Mouse (Mus musculus): ENCODE results near the gene Pparg. TPM values are rescaled to one million over a fixed set of nuclear protein-coding genes. Genes with fewer than 3 reads are reported as not detected.

Gene Pparg
- polyA plus RNA-seq, 1 experiment from 2014 or later: 3.6 TPM

DNA sequence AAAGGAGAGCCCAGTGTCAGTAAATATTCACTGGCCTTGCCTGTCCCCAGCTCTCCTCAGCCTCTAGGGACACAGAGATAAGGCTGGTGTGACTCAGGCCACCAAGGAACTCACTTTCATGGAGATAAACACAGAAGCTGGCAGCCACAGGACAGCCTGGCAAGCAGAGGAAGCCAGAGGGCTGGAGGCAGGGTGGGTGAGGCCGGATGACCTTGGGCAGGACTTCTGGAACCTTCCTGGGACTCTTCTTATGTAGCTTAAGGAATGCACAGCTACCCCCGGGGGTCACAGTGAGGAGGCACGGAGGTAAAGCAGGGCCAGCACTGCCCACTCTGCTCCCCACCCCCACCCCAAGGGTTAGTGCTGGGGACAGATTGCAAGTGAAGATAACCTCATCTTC is 140.4 kb downstream of the Pparg start:
- Histone ChIP-seq H3K36me3 (no peaks in the 10 kb centered on the region), H3K9ac (no peak overlapping the region), H3K9me3 (no peaks in the 10 kb centered on the region), H3K4me3 (no peak overlapping the region), H3K4me2 (no peak overlapping the region), H3K4me1 (peaks cover 12% of the 10 kb centered on the region), H3K27ac (no peak overlapping the region), H3K27me3 (no peaks in the 10 kb centered on the region)
- no peak for ATAC-seq (ENCODE audit: insufficient number of reproducible peaks, low FRiP score, low TSS enrichment, low read depth)
- 53% methylated on average over 3 of the region's 3 CpGs for WGBS

DNA sequence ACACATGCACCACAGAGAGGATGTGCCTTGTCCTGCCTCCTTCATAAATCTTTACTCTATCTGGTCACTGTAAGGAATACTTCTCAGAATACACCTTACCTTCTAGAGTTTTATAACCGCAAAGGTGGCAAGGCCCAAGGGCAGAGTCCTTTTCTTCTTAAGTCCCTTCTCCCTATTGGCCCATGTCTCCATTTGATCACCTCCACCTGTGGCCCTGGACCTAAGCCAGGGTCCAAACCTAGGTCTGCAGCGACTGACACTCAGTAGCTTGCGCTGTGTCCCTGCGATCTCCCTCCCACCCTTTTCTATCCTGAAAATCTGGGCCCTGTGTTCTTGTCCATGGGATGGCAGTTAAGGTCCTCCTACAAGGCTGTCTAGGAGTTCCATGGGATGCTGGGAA is 142.3 kb downstream of the Pparg start:
- Histone ChIP-seq H3K27ac (no peak overlapping the region), H3K4me1 (peaks cover 12% of the 10 kb centered on the region), H3K27me3 (no peaks in the 10 kb centered on the region), H3K4me2 (no peak overlapping the region), H3K9me3 (no peaks in the 10 kb centered on the region), H3K4me3 (no peak overlapping the region), H3K36me3 (no peaks in the 10 kb centered on the region), H3K9ac (no peak overlapping the region)
- 92% methylated on average over 4 of the region's 4 CpGs for WGBS
- no peak for ATAC-seq (ENCODE audit: insufficient number of reproducible peaks, low FRiP score, low TSS enrichment, low read depth)

DNA sequence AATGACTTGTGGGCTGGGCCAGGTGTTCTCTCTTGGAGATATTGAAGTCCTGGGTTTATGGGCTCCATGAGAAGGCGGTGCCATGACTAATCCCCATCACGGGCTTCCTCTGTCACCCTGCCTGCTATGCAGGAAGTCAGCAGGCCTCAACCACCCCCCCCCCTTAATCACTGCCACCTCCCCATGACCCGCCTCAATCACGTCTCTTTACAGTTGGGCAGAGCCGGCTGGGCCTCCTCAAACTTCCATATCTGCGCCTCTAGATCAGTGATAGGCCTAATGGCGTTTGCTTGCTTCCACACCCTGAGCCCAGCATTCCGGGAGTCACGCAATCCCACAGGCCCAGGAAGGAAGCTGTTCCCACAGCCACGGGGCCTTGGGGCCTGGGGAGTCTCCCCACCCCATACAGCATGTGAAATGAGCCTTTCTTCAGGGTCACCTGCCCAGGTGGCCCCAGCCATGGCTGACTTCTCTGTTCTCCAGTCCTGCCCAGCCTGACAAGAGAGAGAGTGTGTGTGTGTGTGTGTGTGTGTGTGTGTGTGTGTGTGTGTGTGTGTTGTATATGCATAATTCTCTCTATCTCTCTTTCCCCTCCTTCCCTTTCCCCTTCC is 142.9 kb downstream of the Pparg start:
- H3K36me3 ChIP-seq: no peaks in the 10 kb centered on the region
- 70% methylated on average over 10 of the region's 10 CpGs for WGBS
- ATAC-seq (ENCODE audit: insufficient number of reproducible peaks, low FRiP score, low TSS enrichment, low read depth): no peak

DNA sequence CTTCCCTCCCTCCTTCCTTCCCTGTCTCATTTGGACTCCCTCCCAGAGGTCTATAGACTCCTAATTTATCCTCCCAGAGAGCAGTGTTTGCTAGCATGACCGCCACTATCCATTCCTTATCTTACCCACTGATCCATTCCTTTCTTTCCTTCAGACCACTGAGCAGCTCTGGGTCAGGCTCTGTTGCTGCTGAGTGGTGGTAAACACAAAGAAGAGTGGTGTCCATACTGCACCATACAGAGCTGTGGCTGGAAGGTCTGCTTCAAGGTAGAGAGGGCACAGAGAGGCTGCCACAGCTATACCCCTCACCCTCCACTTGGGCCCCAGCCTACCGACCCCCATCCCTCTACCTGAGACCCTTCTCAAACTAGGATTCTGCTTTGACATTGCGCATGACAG is 143.4 kb downstream of the Pparg start:
- ATAC-seq (ENCODE audit: insufficient number of reproducible peaks, low FRiP score, low TSS enrichment, low read depth): no peak
- H3K9me3 ChIP-seq: no peaks in the 10 kb centered on the region
- WGBS: 88% methylated on average over 3 of the region's 3 CpGs

More for the DNA sequence above, 142.9 kb downstream of the Pparg start:
- no peak overlapping the region for H3K4me3 ChIP-seq
- peaks cover 12% of the 10 kb centered on the region for H3K4me1 ChIP-seq
- no peaks in the 10 kb centered on the region for H3K27me3 ChIP-seq
- no peaks in the 10 kb centered on the region for H3K9me3 ChIP-seq
- no peak overlapping the region for H3K4me2 ChIP-seq
- no peak overlapping the region for H3K9ac ChIP-seq
- no peak overlapping the region for H3K27ac ChIP-seq

DNA sequence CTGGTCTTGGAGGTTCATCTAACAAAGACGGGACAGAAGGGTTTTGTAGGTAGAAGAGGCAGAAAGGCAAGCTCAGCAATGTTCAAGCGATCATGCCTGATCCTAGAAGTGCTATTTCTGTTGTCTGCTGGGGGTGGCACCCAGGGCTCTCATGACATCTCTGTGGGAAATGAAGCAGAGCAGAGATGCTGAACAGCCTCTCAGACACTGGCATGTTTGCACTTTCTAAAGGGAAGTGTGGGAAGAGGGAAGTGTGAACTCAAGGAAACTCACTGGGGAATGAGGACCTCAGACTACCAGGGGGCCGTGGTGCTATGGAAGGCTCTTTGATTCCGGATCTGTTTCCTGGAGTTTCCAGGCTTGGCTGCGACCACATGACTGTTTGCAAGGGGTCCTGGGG is 144.2 kb downstream of the Pparg start:
- Histone ChIP-seq H3K36me3 (no peaks in the 10 kb centered on the region), H3K9ac (no peak overlapping the region), H3K4me1 (peaks cover 3% of the 10 kb centered on the region; the same call in 1 of the 2 replicates), H3K27me3 (no peaks in the 10 kb centered on the region), H3K4me2 (no peak overlapping the region), H3K27ac (no peak overlapping the region), H3K4me3 (no peak overlapping the region), H3K9me3 (no peaks in the 10 kb centered on the region)
- ATAC-seq (ENCODE audit: insufficient number of reproducible peaks, low FRiP score, low TSS enrichment, low read depth): no peak
- WGBS: 70% methylated on average over 5 of the region's 5 CpGs

More for the DNA sequence above, 143.4 kb downstream of the Pparg start:
- H3K27me3 ChIP-seq: no peaks in the 10 kb centered on the region
- no peak overlapping the region for H3K4me2 ChIP-seq
- H3K27ac ChIP-seq: no peak overlapping the region
- no peak overlapping the region for H3K4me3 ChIP-seq
- peaks cover 9% of the 10 kb centered on the region for H3K4me1 ChIP-seq
- no peak overlapping the region for H3K9ac ChIP-seq
- H3K36me3 ChIP-seq: no peaks in the 10 kb centered on the region

DNA sequence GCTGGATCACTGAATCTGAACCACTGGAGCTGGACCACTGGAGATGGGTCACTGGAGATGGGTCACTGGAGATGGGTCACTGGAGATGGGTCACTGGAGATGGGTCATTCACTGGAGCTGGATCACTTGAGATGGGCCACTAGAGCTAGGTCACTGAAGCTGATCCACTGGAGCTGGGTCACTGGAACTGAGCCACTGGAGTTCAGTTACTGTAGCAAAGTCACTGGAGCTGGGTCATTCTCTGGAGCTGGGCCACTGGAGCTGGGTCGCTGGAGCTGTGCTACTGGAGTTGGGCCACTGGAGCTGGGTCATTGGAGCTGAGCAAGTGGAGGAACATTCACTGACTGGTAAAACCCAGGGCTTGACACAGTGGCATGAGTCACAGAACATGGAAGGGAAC is 145.7 kb downstream of the Pparg start:
- Histone ChIP-seq H3K4me2 (no peak overlapping the region), H3K9me3 (no peaks in the 10 kb centered on the region), H3K9ac (no peak overlapping the region), H3K4me1 (no peaks in the 10 kb centered on the region), H3K4me3 (no peak overlapping the region), H3K36me3 (no peaks in the 10 kb centered on the region), H3K27ac (no peak overlapping the region), H3K27me3 (no peaks in the 10 kb centered on the region)
- ATAC-seq (ENCODE audit: insufficient number of reproducible peaks, low FRiP score, low TSS enrichment, low read depth): no peak
- WGBS: 91% methylated on average over 1 of the region's 1 CpGs

DNA sequence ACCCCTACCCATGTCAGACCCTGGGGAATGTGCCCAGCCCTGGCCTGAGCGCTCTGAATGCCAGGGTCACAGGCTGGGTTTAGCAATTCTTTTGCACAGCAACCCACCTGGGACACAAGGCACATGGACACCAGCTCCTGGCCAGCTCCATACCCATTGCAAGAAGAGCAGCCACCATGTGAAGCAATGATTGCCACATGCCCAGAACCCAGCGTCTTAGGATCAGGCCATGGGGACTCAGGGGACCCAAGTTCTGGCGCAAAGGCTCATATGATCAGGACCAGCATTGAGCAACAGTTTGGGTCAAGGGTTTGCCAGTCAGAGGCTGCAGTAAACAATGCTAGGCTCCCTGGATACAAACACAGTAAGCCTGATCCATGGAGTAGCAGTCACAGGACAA is 150.7 kb downstream of the Pparg start:
- WGBS: 83% methylated on average over 3 of the region's 3 CpGs
- no peaks in the 10 kb centered on the region for H3K36me3 ChIP-seq
- H3K27me3 ChIP-seq: no peaks in the 10 kb centered on the region
- no peak overlapping the region for H3K4me3 ChIP-seq
- no peaks in the 10 kb centered on the region for H3K4me1 ChIP-seq
- H3K9me3 ChIP-seq: no peaks in the 10 kb centered on the region
- H3K4me2 ChIP-seq: no peak overlapping the region
- ATAC-seq (ENCODE audit: insufficient number of reproducible peaks, low FRiP score, low TSS enrichment, low read depth): no peak
- H3K27ac ChIP-seq: no peak overlapping the region
- no peak overlapping the region for H3K9ac ChIP-seq

DNA sequence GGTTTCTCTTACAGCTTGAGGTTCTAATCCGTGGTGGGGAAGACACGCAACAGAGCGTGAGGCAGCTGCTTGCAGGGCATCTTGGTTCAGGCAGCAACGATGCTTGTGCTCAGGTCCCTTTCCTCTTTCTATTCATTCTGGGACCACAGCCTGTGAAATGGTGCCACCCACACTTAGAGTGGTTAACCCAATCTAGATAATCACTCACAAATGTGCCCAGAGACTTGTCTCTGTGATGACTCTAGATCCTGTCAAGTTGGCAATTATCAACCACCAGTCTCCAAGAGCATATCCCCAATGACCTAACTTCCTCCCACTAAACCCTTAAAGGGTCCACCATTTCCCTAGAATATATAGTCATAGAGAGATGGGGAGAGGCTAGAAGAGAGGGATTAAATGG is 152.5 kb downstream of the Pparg start:
- H3K27ac ChIP-seq: no peak overlapping the region
- H3K9me3 ChIP-seq: no peaks in the 10 kb centered on the region
- H3K36me3 ChIP-seq: no peaks in the 10 kb centered on the region
- no peaks in the 10 kb centered on the region for H3K4me1 ChIP-seq
- H3K9ac ChIP-seq: no peak overlapping the region
- no peak for ATAC-seq (ENCODE audit: insufficient number of reproducible peaks, low FRiP score, low TSS enrichment, low read depth)
- H3K27me3 ChIP-seq: no peaks in the 10 kb centered on the region
- WGBS: 88% methylated on average over 4 of the region's 4 CpGs
- no peak overlapping the region for H3K4me2 ChIP-seq
- H3K4me3 ChIP-seq: no peak overlapping the region

DNA sequence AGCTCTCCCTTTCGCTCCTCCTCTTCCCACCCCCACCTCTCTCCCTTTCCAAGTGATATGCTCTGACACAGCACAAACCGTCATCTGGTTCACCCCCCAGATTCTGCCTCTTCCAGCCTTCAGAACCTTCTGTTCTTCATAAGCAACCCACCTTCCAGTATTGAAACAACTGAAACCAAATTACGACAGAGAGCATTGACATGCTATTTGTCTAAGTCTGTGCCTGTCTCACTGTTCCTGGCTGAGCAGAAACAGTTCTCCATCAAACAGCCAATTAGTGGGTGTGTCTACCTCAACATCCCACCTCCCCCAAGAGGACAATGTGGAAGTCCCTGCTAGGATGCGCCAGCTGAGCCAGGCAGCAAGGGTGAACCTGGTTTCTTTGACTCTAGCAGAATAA is 157.2 kb downstream of the Pparg start:
- no peak overlapping the region for H3K4me2 ChIP-seq
- WGBS: 68% methylated on average over 4 of the region's 4 CpGs
- H3K9me3 ChIP-seq: no peaks in the 10 kb centered on the region
- H3K36me3 ChIP-seq: no peaks in the 10 kb centered on the region
- ATAC-seq (ENCODE audit: insufficient number of reproducible peaks, low FRiP score, low TSS enrichment, low read depth): no peak
- no peak overlapping the region for H3K9ac ChIP-seq
- H3K4me3 ChIP-seq: no peak overlapping the region
- H3K4me1 ChIP-seq: peaks cover 8% of the 10 kb centered on the region; the same call in 1 of the 2 replicates
- no peaks in the 10 kb centered on the region for H3K27me3 ChIP-seq
- no peak overlapping the region for H3K27ac ChIP-seq

DNA sequence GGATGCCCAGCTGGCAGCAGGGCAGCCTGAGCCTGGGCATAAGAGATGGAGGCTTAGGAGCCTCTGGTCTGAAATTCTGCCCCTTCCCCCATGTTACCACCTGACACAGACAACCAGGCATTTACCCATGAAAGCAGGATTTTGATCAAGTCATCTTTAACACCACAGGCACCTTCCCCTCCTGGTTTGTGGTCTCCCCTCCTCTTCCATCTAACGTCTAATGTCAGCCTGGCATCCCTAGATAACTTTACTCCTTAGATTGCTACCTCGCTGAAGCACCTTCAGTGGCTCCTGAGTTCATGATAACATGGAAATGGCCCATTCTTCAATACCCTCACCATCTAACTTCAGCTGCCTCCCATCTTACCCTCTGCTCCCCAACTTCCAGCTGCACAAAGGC is 157.6 kb downstream of the Pparg start:
- H3K27me3 ChIP-seq: no peaks in the 10 kb centered on the region
- no peak overlapping the region for H3K9ac ChIP-seq
- no peak overlapping the region for H3K27ac ChIP-seq
- no peaks in the 10 kb centered on the region for H3K36me3 ChIP-seq
- H3K9me3 ChIP-seq: no peaks in the 10 kb centered on the region
- ATAC-seq (ENCODE audit: insufficient number of reproducible peaks, low FRiP score, low TSS enrichment, low read depth): no peak
- H3K4me3 ChIP-seq: no peak overlapping the region
- 90% methylated on average over 2 of the region's 2 CpGs for WGBS
- H3K4me2 ChIP-seq: no peak overlapping the region
- peaks cover 13% of the 10 kb centered on the region; the same call in 1 of the 2 replicates for H3K4me1 ChIP-seq

DNA sequence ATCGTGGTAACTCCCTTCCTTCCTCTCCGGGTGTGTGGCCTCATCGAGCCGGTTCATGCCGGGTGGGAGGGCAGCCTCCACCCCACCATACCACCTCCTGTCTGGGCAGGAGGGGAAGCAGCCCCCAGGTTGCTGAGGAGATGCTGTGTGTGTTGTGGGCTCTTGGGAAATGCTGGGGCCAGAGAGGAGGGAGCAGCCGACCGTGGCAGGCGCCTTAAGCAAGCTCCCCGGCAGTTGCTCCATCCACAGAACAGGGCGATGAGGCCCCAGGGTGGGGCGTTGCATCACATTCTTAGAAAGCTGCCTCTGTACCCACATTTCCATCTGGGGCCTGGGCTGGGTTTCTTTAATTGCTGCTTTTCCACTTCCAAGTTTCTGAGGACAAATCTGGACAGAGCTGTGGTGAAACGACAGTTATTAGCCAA is 158.5 kb downstream of the Pparg start:
- H3K27ac ChIP-seq: no peak overlapping the region
- H3K4me3 ChIP-seq: no peak overlapping the region
- 56% methylated on average over 12 of the region's 12 CpGs for WGBS
- no peak overlapping the region for H3K4me2 ChIP-seq
- H3K4me1 ChIP-seq: peaks cover 17% of the 10 kb centered on the region
- no peaks in the 10 kb centered on the region for H3K9me3 ChIP-seq
- no peak overlapping the region for H3K9ac ChIP-seq
- no peaks in the 10 kb centered on the region for H3K27me3 ChIP-seq
- 0 out of 2 replicates have a peak, but pooled peaks have one; percentile 7 for ATAC-seq (ENCODE audit: insufficient number of reproducible peaks, low FRiP score, low TSS enrichment, low read depth)
- H3K36me3 ChIP-seq: no peaks in the 10 kb centered on the region

DNA sequence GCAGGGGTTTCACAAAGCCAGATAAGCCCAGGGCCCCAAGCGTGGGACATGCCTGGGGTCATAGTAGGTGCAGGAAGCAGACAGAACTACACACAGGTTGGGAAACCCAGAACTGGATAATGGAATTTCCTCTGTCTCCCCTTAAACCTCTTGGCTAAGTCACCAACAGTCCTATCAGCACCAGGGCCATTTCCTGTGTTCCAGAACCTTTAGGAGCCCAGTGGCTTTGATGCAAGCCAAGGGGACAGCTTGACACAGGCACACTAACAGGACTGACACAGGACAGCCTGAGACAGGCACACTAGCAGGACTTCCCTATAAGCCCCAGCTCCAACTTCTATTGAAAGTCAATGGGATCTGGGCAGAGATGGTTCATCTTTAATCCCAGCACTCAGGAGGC is 161.2 kb downstream of the Pparg start:
- H3K27ac ChIP-seq: no peak overlapping the region
- no peaks in the 10 kb centered on the region for H3K9me3 ChIP-seq
- H3K4me3 ChIP-seq: no peak overlapping the region
- no peaks in the 10 kb centered on the region for H3K27me3 ChIP-seq
- WGBS: 86% methylated on average over 1 of the region's 1 CpGs
- H3K4me1 ChIP-seq: peaks cover 20% of the 10 kb centered on the region
- no peak overlapping the region for H3K4me2 ChIP-seq
- H3K9ac ChIP-seq: no peak overlapping the region
- ATAC-seq (ENCODE audit: insufficient number of reproducible peaks, low FRiP score, low TSS enrichment, low read depth): no peak
- H3K36me3 ChIP-seq: no peaks in the 10 kb centered on the region

DNA sequence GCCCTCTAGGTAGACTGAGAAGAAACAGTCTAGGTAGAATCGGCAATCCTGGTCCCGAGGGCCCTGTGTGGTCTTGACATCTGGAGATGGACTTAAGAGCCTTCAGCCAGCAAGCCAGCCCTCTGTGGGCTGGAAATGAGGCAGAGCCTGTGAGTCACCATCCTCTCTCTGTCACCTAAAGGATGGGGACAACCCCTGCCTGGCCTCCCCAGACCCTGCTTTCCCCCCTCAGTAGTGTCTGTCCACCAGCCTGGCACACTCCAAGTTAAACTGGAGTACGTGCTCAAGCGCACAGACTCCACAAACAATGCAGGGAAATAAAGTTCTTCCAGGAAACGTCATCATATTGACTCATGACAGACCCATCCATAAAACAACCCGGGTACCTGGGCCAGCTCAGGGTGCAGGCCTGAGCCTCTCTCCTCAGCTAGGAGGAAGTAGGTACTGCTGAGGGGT is 162.0 kb downstream of the Pparg start:
- Histone ChIP-seq H3K27me3 (no peaks in the 10 kb centered on the region), H3K4me2 (no peak overlapping the region), H3K27ac (no peak overlapping the region), H3K9ac (no peak overlapping the region), H3K9me3 (no peaks in the 10 kb centered on the region), H3K4me1 (peaks cover 20% of the 10 kb centered on the region), H3K36me3 (no peaks in the 10 kb centered on the region), H3K4me3 (no peak overlapping the region)
- no peak for ATAC-seq (ENCODE audit: insufficient number of reproducible peaks, low FRiP score, low TSS enrichment, low read depth)
- WGBS: 69% methylated on average over 6 of the region's 6 CpGs
